23 mouse cellular contexts compared by ENCODE assay signal in genomic region chr7:117577035-117577434, GRCm38 (mm10).
"Had no signal": no experiment of that assay in that cellular context is flagged by ENCODE, and none has a peak within 500 bp of the region (broad histone marks: within the 10 kb centered on the region; RNA-seq: fewer than 3 reads in every experiment).

No protein-coding gene starts in this region.

- H3K27ac ChIP-seq: kidney, postnatal 0 days; left cerebral cortex, adult 2 months; limb, embryonic 12.5 days; limb, embryonic 15.5 days; liver, embryonic 12.5 days; liver, embryonic 15.5 days; midbrain, embryonic 10.5 days; neural tube, embryonic 12.5 days; neural tube, embryonic 15.5 days; stomach, embryonic 15.5 days had no signal

- H3K4me1 ChIP-seq: liver, embryonic 12.5 days; liver, embryonic 15.5 days; megakaryocyte, embryonic 14.5 days; neural tube, embryonic 12.5 days; neural tube, embryonic 15.5 days; stomach, embryonic 15.5 days had no signal

- H3K4me3 ChIP-seq: left cerebral cortex, adult 2 months; limb, embryonic 12.5 days; limb, embryonic 15.5 days; liver, embryonic 12.5 days; liver, embryonic 15.5 days; megakaryocyte, embryonic 14.5 days; midbrain, embryonic 10.5 days; neural tube, embryonic 12.5 days; neural tube, embryonic 15.5 days; stomach, embryonic 15.5 days had no signal

- DNase-seq: kidney, adult 2 months; kidney, postnatal 36 days; layer of hippocampus, postnatal 36 days; lung, adult 2 months; lung, postnatal 14 days; lung, postnatal 4 days; midbrain, embryonic 14.5 days; retina, postnatal 1 day; right cerebral cortex, postnatal 25 days; spleen, adult 18-20 months; thymus, postnatal 25 days had no signal

- ATAC-seq: intestine, postnatal 0 days; liver, embryonic 12.5 days had no signal
